8 mouse cellular contexts compared by ENCODE assay signal in the genomic region with DNA sequence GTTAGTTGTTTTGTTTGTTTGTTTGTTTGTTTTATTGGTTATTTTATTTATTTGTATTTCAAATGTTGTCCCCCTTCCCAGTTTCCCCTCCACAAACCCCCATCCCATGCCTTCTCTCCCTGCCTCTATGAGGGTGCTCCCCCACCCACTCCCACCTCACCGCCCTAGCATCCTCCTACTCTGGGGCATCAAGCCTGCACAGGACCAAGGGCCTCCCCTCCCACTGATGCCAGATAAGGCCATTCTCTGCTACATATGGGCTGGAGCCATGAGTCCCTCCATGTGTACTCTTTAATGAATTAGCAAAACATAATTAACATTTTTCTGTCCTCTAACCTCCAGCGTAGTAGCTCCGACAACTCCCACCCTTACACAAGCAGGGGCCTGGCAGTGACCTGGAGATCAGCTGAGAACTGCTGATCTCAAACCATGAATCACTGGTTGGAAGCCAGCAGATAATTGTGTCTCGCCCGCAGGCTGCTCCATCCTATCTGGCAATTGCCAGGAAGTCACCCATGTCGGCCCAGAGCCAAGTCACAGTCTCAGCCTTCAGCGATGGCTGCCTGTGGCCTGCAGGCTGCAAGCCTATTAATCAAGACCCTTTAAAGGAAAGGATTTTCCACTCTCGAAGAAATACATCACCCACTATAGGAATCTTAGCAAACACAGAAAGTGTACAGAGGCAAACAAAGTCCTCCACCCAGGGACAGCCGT.
DNase-seq lines count a peak whose midpoint lies in the region; ATAC-seq and TF ChIP-seq lines count a peak whose summit lies in the region.

No protein-coding gene starts in this region.

- no peak overlapping the region for H3K4me2 ChIP-seq in intestine, embryonic 15.5 days (replicated peaks)
- no peak overlapping the region for H3K4me2 ChIP-seq in intestine, postnatal 0 days (replicated peaks; ENCODE audit: low read depth)
- H3K4me2 ChIP-seq in forebrain, embryonic 12.5 days, result no peak overlapping the region

- no peak overlapping the region for H3K9ac ChIP-seq in intestine, embryonic 15.5 days
- no peak overlapping the region for H3K9ac ChIP-seq in intestine, postnatal 0 days (ENCODE audit: low read depth, low read length)
- H3K9ac ChIP-seq in forebrain, embryonic 12.5 days, result no peak overlapping the region

- TF ChIP-seq CTCF in intestine, postnatal 0 days (IDR thresholded peaks at IDR 0.05; ENCODE audit: low read depth), result no peak
- TF ChIP-seq CTCF in Patski (IDR thresholded peaks at IDR 0.05), result no peak

- CTCF ChIA-PET in Patski (lab: Charles Lee), result interaction anchor here (0.6 kb wide), 1 partner anchor 89 kb away, joined by 3 read pairs; no protein-coding TSS in a partner anchor

- H3K9me3 ChIP-seq in intestine, embryonic 15.5 days, result no peaks in the 10 kb centered on the region
- no peaks in the 10 kb centered on the region for H3K9me3 ChIP-seq in intestine, postnatal 0 days (ENCODE audit: control insufficient read depth)
- H3K9me3 ChIP-seq in forebrain, embryonic 12.5 days, result no peaks in the 10 kb centered on the region

- 0 out of 2 replicates have a peak, but pooled peaks have one; percentile 28 for ATAC-seq in intestine, embryonic 15.5 days
- no peak for ATAC-seq in intestine, postnatal 0 days
- peak; percentile 55 for ATAC-seq in Patski
- no peak for ATAC-seq in forebrain, embryonic 12.5 days (ENCODE audit: low FRiP score)

- POLR2A ChIA-PET in Patski (lab: Charles Lee), result interaction anchor here (1.6 kb wide), 1 partner anchor 25 kb away, joined by 6 read pairs; no protein-coding TSS in a partner anchor

- peak; percentile 74 for DNase-seq in Patski (ENCODE audit: low read depth, low spot score)
- DNase-seq in kidney, postnatal 10 days, result peak; percentile 54
- DNase-seq in right cerebral cortex, postnatal 14 days, result no peak
- no peak for DNase-seq in gastrocnemius, postnatal 36 days
- DNase-seq in spleen, postnatal 10 days (ENCODE audit: low spot score in 2 of 2), result no peak

- no peaks in the 10 kb centered on the region for H3K36me3 ChIP-seq in intestine, embryonic 15.5 days
- no peaks in the 10 kb centered on the region for H3K36me3 ChIP-seq in intestine, postnatal 0 days (ENCODE audit: control insufficient read depth, insufficient read depth)
- no peaks in the 10 kb centered on the region for H3K36me3 ChIP-seq in forebrain, embryonic 12.5 days (replicated peaks)

- no peaks in the 10 kb centered on the region for H3K27me3 ChIP-seq in intestine, embryonic 15.5 days (replicated peaks)
- no peaks in the 10 kb centered on the region for H3K27me3 ChIP-seq in intestine, postnatal 0 days (replicated peaks; ENCODE audit: control insufficient read depth, insufficient read depth, low read length)
- H3K27me3 ChIP-seq in Patski, result no peaks in the 10 kb centered on the region
- no peaks in the 10 kb centered on the region for H3K27me3 ChIP-seq in forebrain, embryonic 12.5 days

- H3K4me1 ChIP-seq in intestine, embryonic 15.5 days (replicated peaks), result peaks cover 6% of the 10 kb centered on the region
- no peaks in the 10 kb centered on the region for H3K4me1 ChIP-seq in intestine, postnatal 0 days (replicated peaks; ENCODE audit: control insufficient read depth, insufficient read depth, low read length)
- peaks cover 15% of the 10 kb centered on the region; the same call in 1 of the 2 replicates for H3K4me1 ChIP-seq in forebrain, embryonic 12.5 days

- no peak overlapping the region for H3K4me3 ChIP-seq in intestine, embryonic 15.5 days (replicated peaks)
- no peak overlapping the region for H3K4me3 ChIP-seq in intestine, postnatal 0 days (ENCODE audit: low read depth, low read length)
- H3K4me3 ChIP-seq in forebrain, embryonic 12.5 days (replicated peaks), result no peak overlapping the region

- intact Hi-C loops in gastrocnemius, postnatal 36 days (cut with DNase I), result no loop called here

- in situ Hi-C loops in Patski (cut with MboI; ENCODE audit: low pct_unique_long_range_greater_than_20kb), result no loop called here

- no peak overlapping the region for H3K27ac ChIP-seq in intestine, embryonic 15.5 days
- H3K27ac ChIP-seq in intestine, postnatal 0 days (ENCODE audit: low read depth, low read length), result no peak overlapping the region
- peak overlapping the region; percentile 33; the same call in 1 of the 2 replicates for H3K27ac ChIP-seq in forebrain, embryonic 12.5 days

- WGBS in intestine, embryonic 15.5 days, result 49% methylated on average over 9 of the region's 9 CpGs
- 52% methylated on average over 9 of the region's 9 CpGs for WGBS in intestine, postnatal 0 days
- WGBS in forebrain, embryonic 12.5 days, result 79% methylated on average over 9 of the region's 9 CpGs

Comparison
In these comparisons a context has a peak if more than half of its experiments do, and no peak if none do; other contexts are left out.
1. ATAC-seq: peak in intestine, embryonic 15.5 days (single experiment) and Patski (single experiment); none in intestine, postnatal 0 days (single experiment) and forebrain, embryonic 12.5 days (single experiment).
2. DNase-seq: peak in Patski (single experiment) and kidney, postnatal 10 days (single experiment); none in right cerebral cortex, postnatal 14 days (single experiment), gastrocnemius, postnatal 36 days (0 of 2) and spleen, postnatal 10 days (0 of 2).